Mouse (Mus musculus) leukemia stem cell, adult 10-12 weeks (primary cell): ENCODE data around the gene Olfr329-ps. TPM values are rescaled to one million over a fixed set of nuclear protein-coding genes. Genes with fewer than 3 reads are reported as not detected.

Experiments
- polyA plus RNA-seq: library from polyadenylated mRNA; stranded (reverse); fragments of >175 nt; gene quantifications from 2 replicates; pipeline ENCODE4 v1.2.3, GENCODE M21; 2012; ENCODE audit warnings: low replicate concordance

The Olfr329-ps gene
- not detected in 2 replicates for polyA plus RNA-seq

GRCm38 (mm10) chr11:58546322-58546721, at the start of gene Olfr329-ps:
Olfr329-ps (minus strand) TSS chr11:58546422.

GRCm38 (mm10) chr11:58594814-58595213, 48.6 kb upstream of the Olfr329-ps start, which contains the start of gene Olfr324:
Olfr324 (plus strand) TSS chr11:58595114.

DNA sequence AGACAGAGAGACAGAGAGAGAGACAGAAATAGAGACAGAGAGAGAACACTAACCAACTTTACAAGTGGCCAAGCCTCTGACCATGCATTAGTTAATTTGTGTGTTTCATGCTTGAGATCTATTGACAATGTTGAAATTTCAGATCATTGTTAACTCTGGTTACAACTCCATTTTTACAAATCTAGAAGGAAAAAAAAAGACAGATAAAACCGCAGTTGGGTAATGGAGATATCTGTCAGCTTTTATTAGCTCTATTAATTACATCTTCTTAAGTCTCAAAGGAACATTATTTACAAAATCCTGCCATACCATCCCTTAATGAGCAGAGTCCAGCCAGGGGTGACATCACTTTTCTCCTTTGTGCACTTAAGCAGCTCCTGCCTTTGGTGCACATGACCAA, 31.2 kb upstream of the Olfr329-ps start, which contains the start of gene Olfr325:
Gene Olfr325, plus strand, starts transcription at position 301 of the 400 bp plus-strand sequence.

DNA sequence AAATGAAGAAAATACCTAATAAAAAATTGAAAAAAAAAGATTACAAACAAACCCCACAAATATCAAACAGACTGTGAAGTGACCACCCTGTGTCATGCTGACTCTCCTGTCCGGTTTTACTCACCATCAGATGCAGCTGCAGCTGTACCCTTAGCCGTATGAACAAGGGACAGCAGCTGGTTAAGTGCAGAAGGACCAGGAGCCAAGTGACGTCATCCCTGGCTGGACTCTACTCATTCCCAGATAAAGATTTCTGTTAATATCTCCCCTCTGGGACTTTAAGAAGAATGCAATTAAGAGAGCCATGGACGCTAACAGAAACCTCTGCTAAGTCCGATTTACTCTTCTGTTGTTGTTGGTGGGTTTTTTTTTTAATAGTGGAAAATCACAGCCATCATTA, 24.2 kb upstream of the Olfr329-ps start, which contains the start of gene Olfr224:
Gene Olfr224, minus strand, starts transcription at position 149 of the 400 bp plus-strand sequence.

GRCm38 (mm10) chr11:58555536-58555935, 9.3 kb upstream of the Olfr329-ps start, which contains the start of gene Olfr328:
Olfr328 (minus strand) TSS chr11:58555636.

DNA sequence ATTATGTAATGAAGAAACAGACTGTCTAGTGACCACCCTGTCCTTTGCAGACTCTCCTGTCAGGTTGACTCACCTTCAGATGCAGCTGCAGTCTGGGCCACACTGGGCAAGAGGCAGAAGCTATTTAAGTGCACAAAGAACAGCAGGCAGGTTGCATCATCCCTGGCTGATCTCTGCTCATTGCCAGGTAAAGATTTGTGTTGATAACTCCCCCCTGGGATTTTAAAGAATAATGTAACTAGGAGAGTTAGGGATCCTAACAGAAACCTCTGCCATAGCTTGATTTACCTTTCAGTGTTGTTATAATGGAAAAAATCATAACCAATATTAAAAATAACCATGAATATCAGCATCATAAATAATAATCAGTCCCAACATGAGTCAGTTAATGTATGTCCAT, 11.5 kb downstream of the Olfr329-ps start, which contains the start of gene Olfr330:
Gene Olfr330, minus strand, starts transcription at position 101 of the 400 bp plus-strand sequence.

GRCm38 (mm10) chr11:58502472-58502871, 43.8 kb downstream of the Olfr329-ps start, which contains the start of gene Olfr331:
Olfr331 (minus strand) TSS chr11:58502572.

GRCm38 (mm10) chr11:58492455-58492854, 53.8 kb downstream of the Olfr329-ps start, which contains the start of gene Olfr332:
Olfr332 (minus strand) TSS chr11:58492555.

Other genes starting within 250 kb of the Olfr329-ps start
- 25.2 and 34.0 TPM in 2 replicates for gene Zfp692, start 239.4 kb downstream of the Olfr329-ps start, polyA plus RNA-seq
- 10.0 and 24.2 TPM in 2 replicates for gene Zfp672, start 216.1 kb downstream of the Olfr329-ps start, polyA plus RNA-seq
- gene Sh3bp5l, start 215.7 kb downstream of the Olfr329-ps start, polyA plus RNA-seq = 21.9 and 39.3 TPM in 2 replicates
- gene Lypd8, start 167.4 kb downstream of the Olfr329-ps start, polyA plus RNA-seq = not detected in 2 replicates
- not detected in 2 replicates for gene 1810065E05Rik, start 125.3 kb downstream of the Olfr329-ps start, polyA plus RNA-seq
- not detected in 2 replicates for gene Gm12253, start 113.9 kb downstream of the Olfr329-ps start, polyA plus RNA-seq
- gene Lypd9, start 93.5 kb downstream of the Olfr329-ps start, polyA plus RNA-seq = not detected in 2 replicates
- gene Olfr30, start 84.2 kb downstream of the Olfr329-ps start, polyA plus RNA-seq = not detected in 2 replicates
- not detected in 2 replicates for gene Olfr332, start 53.9 kb downstream of the Olfr329-ps start, polyA plus RNA-seq
- gene Olfr331, start 43.9 kb downstream of the Olfr329-ps start, polyA plus RNA-seq = not detected in 2 replicates
- not detected in 2 replicates for gene Olfr330, start 11.6 kb downstream of the Olfr329-ps start, polyA plus RNA-seq
- not detected in 2 replicates for gene Olfr328, start 9.2 kb upstream of the Olfr329-ps start, polyA plus RNA-seq
- not detected in 2 replicates for gene Olfr224, start 24.1 kb upstream of the Olfr329-ps start, polyA plus RNA-seq
- gene Olfr325, start 31.3 kb upstream of the Olfr329-ps start, polyA plus RNA-seq = not detected in 2 replicates
- gene Olfr324, start 48.7 kb upstream of the Olfr329-ps start, polyA plus RNA-seq = not detected in 2 replicates
- gene 2210407C18Rik, start 69.7 kb upstream of the Olfr329-ps start, polyA plus RNA-seq = not detected in 2 replicates
- gene Olfr323, start 84.1 kb upstream of the Olfr329-ps start, polyA plus RNA-seq = not detected in 2 replicates
- gene Trim58, start 94.0 kb upstream of the Olfr329-ps start, polyA plus RNA-seq = 6.6 and 10.6 TPM in 2 replicates
- not detected in 2 replicates for gene Olfr322, start 112.4 kb upstream of the Olfr329-ps start, polyA plus RNA-seq
- gene Olfr320, start 134.7 kb upstream of the Olfr329-ps start, polyA plus RNA-seq = not detected in 2 replicates
- gene Olfr319, start 152.7 kb upstream of the Olfr329-ps start, polyA plus RNA-seq = not detected in 2 replicates
- gene Olfr318, start 177.6 kb upstream of the Olfr329-ps start, polyA plus RNA-seq = not detected in 2 replicates
- gene Olfr317, start 192.8 kb upstream of the Olfr329-ps start, polyA plus RNA-seq = not detected in 2 replicates
- not detected in 2 replicates for gene Olfr316, start 206.3 kb upstream of the Olfr329-ps start, polyA plus RNA-seq
- not detected in 2 replicates for gene Olfr315, start 226.8 kb upstream of the Olfr329-ps start, polyA plus RNA-seq
- gene Olfr314, start 236.5 kb upstream of the Olfr329-ps start, polyA plus RNA-seq = not detected in 2 replicates